Mouse (Mus musculus) forelimb bud, embryonic 11.5 days (tissue): Measurements from ENCODE around the gene Aldh16a1.

ENCODE experiments used
- DNase-seq: peaks from one replicate; pipeline ENCODE4 v3.0.0-alpha.2; 2012; ENCODE audit warnings: low read depth, low spot score

Aldh16a1 gene

DNA sequence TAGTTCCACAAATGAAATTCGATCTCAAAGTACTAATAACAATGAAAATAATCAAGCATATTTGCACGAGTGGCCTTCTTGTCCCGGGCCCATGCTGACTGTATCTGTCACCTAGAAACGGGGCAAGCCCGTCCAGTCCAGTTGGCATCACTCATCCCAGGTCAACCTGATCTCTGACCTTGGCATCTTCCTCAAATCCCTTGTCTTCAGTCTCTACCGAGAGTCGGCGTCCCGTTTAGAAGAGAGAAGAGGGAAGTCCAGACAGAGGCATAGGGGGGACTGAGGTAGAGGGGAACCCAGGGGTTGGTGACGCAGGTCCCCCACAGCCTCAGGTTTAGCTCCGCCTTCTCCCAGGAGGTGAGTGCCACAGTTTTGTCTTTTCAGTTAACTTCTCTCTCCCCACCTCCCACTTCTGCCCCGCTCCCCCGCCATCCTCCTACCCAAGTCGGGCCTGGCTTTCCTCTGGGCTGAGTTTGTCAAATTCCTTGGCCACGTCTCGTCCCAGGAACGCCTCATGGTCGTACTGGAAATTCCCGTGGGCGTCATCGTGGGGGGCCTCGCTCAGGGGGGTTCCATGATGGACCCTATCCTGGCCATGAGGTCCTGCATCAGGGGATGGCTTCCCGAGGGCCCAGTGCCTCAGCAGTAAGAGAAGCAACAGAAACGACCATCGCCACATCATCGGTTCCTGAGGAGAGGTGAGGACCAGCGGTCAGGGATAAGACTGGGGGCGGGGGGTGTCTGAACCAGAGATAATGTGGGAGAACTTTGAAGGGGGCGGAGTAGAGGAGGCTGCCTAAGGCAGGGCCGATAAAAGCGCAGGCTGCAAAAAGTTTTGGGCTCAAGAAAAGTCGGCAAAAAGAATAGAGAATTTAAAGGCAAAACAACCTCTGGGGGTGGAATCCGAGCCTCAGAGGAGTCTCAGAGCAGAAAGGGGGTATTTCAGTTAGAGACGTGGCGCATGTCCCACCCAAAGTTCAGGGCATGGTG, 63.1 kb downstream of the Aldh16a1 start:
- peak; percentile 31 for DNase-seq
